Mouse (Mus musculus): ENCODE measurements around the gene Prepl.

Prepl gene

GRCm38 (mm10) chr17:85023247-85024167 lies 66.5 kb downstream of the Prepl start:
- no peak for DNase-seq (ENCODE audit: low spot score)

GRCm38 (mm10) chr17:85020343-85020742 lies 69.7 kb downstream of the Prepl start:
- DNase-seq (ENCODE audit: low spot score), result no peak

GRCm38 (mm10) chr17:85018794-85019193 lies 71.2 kb downstream of the Prepl start:
- DNase-seq (ENCODE audit: low spot score), result no peak

- no peak for DNase-seq (ENCODE audit: low spot score)
Observed at GRCm38 (mm10) chr17:85018344-85018743, 71.7 kb downstream of the Prepl start.

GRCm38 (mm10) chr17:85014632-85015031 lies 75.4 kb downstream of the Prepl start:
- no peak for DNase-seq (ENCODE audit: low spot score)

- no peak for DNase-seq (ENCODE audit: low spot score)
Observed at GRCm38 (mm10) chr17:85013485-85013884, 76.6 kb downstream of the Prepl start.

Measured in ovary, postnatal 10 days (tissue).